Mouse (Mus musculus): ENCODE data around the gene Cacna1s.
A peak's percentile ranks its signal among the peaks of the same experiment; 100 is the strongest.

The Cacna1s gene

GRCm38 (mm10) chr1:136131603-136132291, 79.2 kb downstream of the Cacna1s start:
- H3K9me3 ChIP-seq (ENCODE audit: low read length): no peaks in the 10 kb centered on the region
- no peak for TF ChIP-seq NANOG (IDR thresholded peaks at IDR 0.05; ENCODE audit: borderline replicate concordance, low read length)
- no peak for TF ChIP-seq CTCF (conservative IDR thresholded peaks at IDR 0.05; ENCODE audit: low read length)
- no peak for TF ChIP-seq POU5F1 (IDR thresholded peaks at IDR 0.05; ENCODE audit: borderline replicate concordance, low read length)

GRCm38 (mm10) chr1:136132386-136133201, 80.0 kb downstream of the Cacna1s start:
- peaks cover 68% of the 10 kb centered on the region for H3K4me1 ChIP-seq (replicated peaks; ENCODE audit: low read depth, low read length)

More at GRCm38 (mm10) chr1:136131603-136132291, 79.2 kb downstream of the Cacna1s start:
- Histone ChIP-seq H3K27me3 (ENCODE audit: insufficient read depth, low read length) (peaks cover 79% of the 10 kb centered on the region), H3K36me3 (ENCODE audit: insufficient read depth, low read length) (no peaks in the 10 kb centered on the region), H3K4me3 (replicated peaks; ENCODE audit: low read length) (peak overlapping the region; percentile 89), H3K4me1 (replicated peaks; ENCODE audit: low read depth, low read length) (peaks cover 60% of the 10 kb centered on the region)

DNA sequence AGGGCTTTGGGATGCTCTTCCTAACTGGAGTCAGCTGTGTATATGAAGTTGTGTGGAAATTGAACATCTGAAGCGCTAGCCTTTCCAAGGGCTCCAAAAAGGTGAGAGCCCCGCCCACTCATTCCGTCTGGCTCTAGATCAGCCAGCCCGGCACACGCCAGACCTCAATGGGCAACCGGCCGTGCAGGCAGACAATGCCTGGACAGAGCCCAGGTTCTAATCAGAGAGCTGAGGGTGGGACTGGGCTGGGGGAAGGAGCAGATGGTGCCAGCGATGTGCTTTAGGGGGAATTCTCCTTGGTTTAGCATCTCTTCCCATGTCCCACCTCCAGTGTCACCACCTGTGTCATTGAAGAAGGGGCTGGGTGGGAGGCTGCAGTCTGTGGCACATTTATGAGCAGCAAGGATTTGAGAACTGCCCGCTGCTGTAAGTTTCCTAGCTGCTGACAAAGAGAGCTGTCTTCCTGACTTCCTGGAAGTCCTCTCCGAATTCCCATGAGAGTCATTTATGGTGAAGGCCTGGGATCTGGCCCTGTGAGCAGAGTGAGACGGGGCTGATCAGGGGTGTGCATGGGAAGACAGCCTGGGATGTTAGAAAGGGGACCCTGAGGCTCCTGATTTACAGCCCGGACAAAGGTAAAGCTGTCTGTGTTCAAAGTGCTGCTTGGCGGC, 81.2 kb downstream of the Cacna1s start:
- Histone ChIP-seq H3K4me3 (replicated peaks; ENCODE audit: low read length) (no peak overlapping the region), H3K9me3 (ENCODE audit: low read length) (no peaks in the 10 kb centered on the region), H3K4me1 (replicated peaks; ENCODE audit: low read depth, low read length) (peaks cover 79% of the 10 kb centered on the region), H3K36me3 (ENCODE audit: insufficient read depth, low read length) (no peaks in the 10 kb centered on the region), H3K27me3 (ENCODE audit: insufficient read depth, low read length) (peaks cover 78% of the 10 kb centered on the region)
- TF ChIP-seq CTCF (conservative IDR thresholded peaks at IDR 0.05; ENCODE audit: low read length) (no peak), POU5F1 (IDR thresholded peaks at IDR 0.05; ENCODE audit: borderline replicate concordance, low read length) (no peak), NANOG (IDR thresholded peaks at IDR 0.05; ENCODE audit: borderline replicate concordance, low read length) (no peak)

More at GRCm38 (mm10) chr1:136132386-136133201, 80.0 kb downstream of the Cacna1s start:
- H3K4me3 ChIP-seq (replicated peaks; ENCODE audit: low read length): peak overlapping the region; percentile 89
- H3K27me3 ChIP-seq (ENCODE audit: insufficient read depth, low read length): peaks cover 74% of the 10 kb centered on the region
- no peaks in the 10 kb centered on the region for H3K9me3 ChIP-seq (ENCODE audit: low read length)
- TF ChIP-seq POU5F1 (IDR thresholded peaks at IDR 0.05; ENCODE audit: borderline replicate concordance, low read length): no peak
- TF ChIP-seq NANOG (IDR thresholded peaks at IDR 0.05; ENCODE audit: borderline replicate concordance, low read length): no peak
- TF ChIP-seq CTCF (conservative IDR thresholded peaks at IDR 0.05; ENCODE audit: low read length): no peak
- no peaks in the 10 kb centered on the region for H3K36me3 ChIP-seq (ENCODE audit: insufficient read depth, low read length)

GRCm38 (mm10) chr1:136134547-136134946, 82.0 kb downstream of the Cacna1s start:
- Histone ChIP-seq H3K27me3 (ENCODE audit: insufficient read depth, low read length) (peaks cover 70% of the 10 kb centered on the region), H3K4me3 (replicated peaks; ENCODE audit: low read length) (no peak overlapping the region), H3K9me3 (ENCODE audit: low read length) (no peaks in the 10 kb centered on the region), H3K4me1 (replicated peaks; ENCODE audit: low read depth, low read length) (peaks cover 83% of the 10 kb centered on the region), H3K36me3 (ENCODE audit: insufficient read depth, low read length) (no peaks in the 10 kb centered on the region)
- TF ChIP-seq POU5F1 (IDR thresholded peaks at IDR 0.05; ENCODE audit: borderline replicate concordance, low read length) (no peak), CTCF (conservative IDR thresholded peaks at IDR 0.05; ENCODE audit: low read length) (no peak), NANOG (IDR thresholded peaks at IDR 0.05; ENCODE audit: borderline replicate concordance, low read length) (no peak)

DNA sequence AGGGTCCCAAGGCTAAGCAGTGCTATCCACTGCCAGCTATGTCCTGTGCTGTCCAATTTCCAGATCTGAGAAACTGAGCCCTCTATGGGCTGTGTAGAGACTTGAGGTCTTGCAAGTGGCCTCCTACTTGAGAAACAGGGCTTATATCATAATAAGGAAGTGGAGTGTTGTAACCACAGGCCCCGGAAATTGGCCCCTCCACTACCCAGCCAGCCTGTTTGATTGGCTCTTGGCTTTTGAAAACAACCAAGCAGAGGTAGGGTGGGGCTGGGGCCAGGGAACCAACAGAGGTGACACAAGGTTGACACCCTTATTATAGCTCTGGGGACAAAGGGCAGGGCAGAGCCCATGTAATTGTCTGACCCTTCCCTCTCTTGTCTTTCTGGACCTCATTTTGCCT, 82.5 kb downstream of the Cacna1s start:
- Histone ChIP-seq H3K9me3 (ENCODE audit: low read length) (no peaks in the 10 kb centered on the region), H3K36me3 (ENCODE audit: insufficient read depth, low read length) (no peaks in the 10 kb centered on the region), H3K4me1 (replicated peaks; ENCODE audit: low read depth, low read length) (peaks cover 84% of the 10 kb centered on the region), H3K4me3 (replicated peaks; ENCODE audit: low read length) (no peak overlapping the region), H3K27me3 (ENCODE audit: insufficient read depth, low read length) (peaks cover 66% of the 10 kb centered on the region)
- TF ChIP-seq CTCF (conservative IDR thresholded peaks at IDR 0.05; ENCODE audit: low read length) (no peak), NANOG (IDR thresholded peaks at IDR 0.05; ENCODE audit: borderline replicate concordance, low read length) (no peak), POU5F1 (IDR thresholded peaks at IDR 0.05; ENCODE audit: borderline replicate concordance, low read length) (no peak)

DNA sequence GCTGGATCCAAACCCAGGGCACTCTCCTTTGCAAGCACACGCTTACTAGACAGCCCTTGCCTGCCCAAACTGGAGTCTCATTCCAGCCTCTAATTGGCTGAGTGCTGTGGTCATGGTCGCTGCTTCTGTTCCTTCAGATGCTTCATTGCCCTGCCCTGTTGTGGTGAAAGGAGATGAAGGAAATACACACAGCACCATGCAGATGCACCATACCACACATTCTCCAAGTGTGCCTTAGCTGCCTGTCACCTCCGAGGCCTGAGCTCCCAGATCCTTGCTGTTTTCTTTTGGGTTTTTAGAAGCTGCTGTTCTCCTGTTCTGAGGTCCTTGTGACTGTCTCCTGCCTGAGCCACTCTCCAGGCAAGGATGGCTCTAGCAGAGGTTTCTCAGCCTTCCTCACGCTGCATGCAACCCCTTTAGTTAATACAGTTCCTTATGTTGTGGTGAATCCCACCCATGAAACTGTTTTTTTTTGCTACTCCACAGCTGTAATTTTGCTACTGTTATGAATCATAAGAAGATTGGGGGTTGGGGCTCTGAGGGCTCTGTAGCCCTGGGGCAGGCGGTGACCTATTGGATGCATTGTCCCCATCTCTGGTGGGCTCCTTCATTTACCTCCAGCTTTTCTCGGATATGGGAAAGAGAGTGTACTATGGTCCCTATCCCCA, 83.4 kb downstream of the Cacna1s start:
- H3K4me1 ChIP-seq (replicated peaks; ENCODE audit: low read depth, low read length): peaks cover 81% of the 10 kb centered on the region
- no peak for TF ChIP-seq POU5F1 (IDR thresholded peaks at IDR 0.05; ENCODE audit: borderline replicate concordance, low read length)
- no peak for TF ChIP-seq NANOG (IDR thresholded peaks at IDR 0.05; ENCODE audit: borderline replicate concordance, low read length)
- no peak for TF ChIP-seq CTCF (conservative IDR thresholded peaks at IDR 0.05; ENCODE audit: low read length)
- 0 out of 2 replicates have a peak overlapping the region, but pooled peaks have one; percentile 10 for H3K4me3 ChIP-seq (replicated peaks; ENCODE audit: low read length)
- no peaks in the 10 kb centered on the region for H3K36me3 ChIP-seq (ENCODE audit: insufficient read depth, low read length)
- peaks cover 63% of the 10 kb centered on the region for H3K27me3 ChIP-seq (ENCODE audit: insufficient read depth, low read length)
- H3K9me3 ChIP-seq (ENCODE audit: low read length): no peaks in the 10 kb centered on the region

DNA sequence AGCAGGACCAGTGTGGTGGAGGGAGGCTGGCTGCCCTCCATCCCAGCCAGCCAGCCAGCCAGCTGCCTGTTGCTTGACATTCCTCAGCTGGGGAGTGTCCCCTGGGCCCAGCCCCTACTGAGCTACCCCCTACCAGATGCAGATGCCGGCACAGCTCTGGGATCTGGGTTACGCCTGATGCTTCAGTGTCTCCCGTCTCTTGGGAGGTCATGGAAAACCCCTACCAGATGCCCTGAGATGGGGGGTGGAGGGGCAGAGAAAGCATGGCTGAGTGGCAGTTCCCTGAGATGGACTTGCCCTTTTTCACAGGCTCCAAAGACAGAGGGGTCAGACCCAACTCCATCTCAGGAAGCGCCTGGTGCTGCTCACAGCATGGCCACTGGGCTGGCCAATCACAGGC, 84.0 kb downstream of the Cacna1s start:
- Histone ChIP-seq H3K4me3 (replicated peaks; ENCODE audit: low read length) (0 out of 2 replicates have a peak overlapping the region, but pooled peaks have one; percentile 10), H3K4me1 (replicated peaks; ENCODE audit: low read depth, low read length) (peaks cover 85% of the 10 kb centered on the region), H3K36me3 (ENCODE audit: insufficient read depth, low read length) (no peaks in the 10 kb centered on the region), H3K27me3 (ENCODE audit: insufficient read depth, low read length) (peaks cover 65% of the 10 kb centered on the region), H3K9me3 (ENCODE audit: low read length) (no peaks in the 10 kb centered on the region)
- TF ChIP-seq NANOG (IDR thresholded peaks at IDR 0.05; ENCODE audit: borderline replicate concordance, low read length): no peak
- no peak for TF ChIP-seq POU5F1 (IDR thresholded peaks at IDR 0.05; ENCODE audit: borderline replicate concordance, low read length)
- no peak for TF ChIP-seq CTCF (conservative IDR thresholded peaks at IDR 0.05; ENCODE audit: low read length)

All from E14TG2a.4 (cell line).